Mouse (Mus musculus) NIH3T3 (cell line): ENCODE measurements around the gene 1700123O20Rik.
A peak's percentile ranks its signal among the peaks of the same experiment; 100 is the strongest.

Source experiments
- DNase-seq: peaks from one replicate; pipeline ENCODE4 v3.0.0-alpha.2; 2012; ENCODE audit warnings: low read depth

Gene 1700123O20Rik

GRCm38 (mm10) chr14:54678657-54679304, 7.2 kb upstream of the 1700123O20Rik start:
- no peak for DNase-seq

GRCm38 (mm10) chr14:54682396-54682795, 3.6 kb upstream of the 1700123O20Rik start:
- no peak for DNase-seq

GRCm38 (mm10) chr14:54685471-54685870, 545 bp upstream of the 1700123O20Rik start:
- no peak for DNase-seq

- DNase-seq: peak; percentile 98
Observed at GRCm38 (mm10) chr14:54686522-54687143, 617 bp downstream of the 1700123O20Rik start, which contains the start of gene Acin1. Acin1 (minus strand) TSS chr14:54686931.

GRCm38 (mm10) chr14:54687251-54687650, 1.2 kb downstream of the 1700123O20Rik start:
- peak; percentile 17 for DNase-seq

- no peak for DNase-seq
Observed at GRCm38 (mm10) chr14:54695042-54695441, 9.0 kb downstream of the 1700123O20Rik start.

- DNase-seq: no peak
Observed at GRCm38 (mm10) chr14:54696752-54697151, 10.7 kb downstream of the 1700123O20Rik start.

GRCm38 (mm10) chr14:54698733-54699132, 12.7 kb downstream of the 1700123O20Rik start, which contains the start of gene Gm29776:
Gm29776 (minus strand) TSS chr14:54698833.
- no peak for DNase-seq

GRCm38 (mm10) chr14:54699586-54699985, 13.6 kb downstream of the 1700123O20Rik start:
- DNase-seq: no peak

- DNase-seq: peak; percentile 80
Observed at GRCm38 (mm10) chr14:54701298-54701697, 15.3 kb downstream of the 1700123O20Rik start.

- DNase-seq: no peak
Observed at GRCm38 (mm10) chr14:54703207-54703606, 17.2 kb downstream of the 1700123O20Rik start.

- no peak for DNase-seq
Observed at GRCm38 (mm10) chr14:54705844-54706243, 19.8 kb downstream of the 1700123O20Rik start.

GRCm38 (mm10) chr14:54706589-54707320, 20.7 kb downstream of the 1700123O20Rik start:
- no peak for DNase-seq

- DNase-seq: no peak
Observed at GRCm38 (mm10) chr14:54709054-54709453, 23.0 kb downstream of the 1700123O20Rik start.

GRCm38 (mm10) chr14:54712074-54712473, 26.1 kb downstream of the 1700123O20Rik start, which contains the start of gene Cebpe:
Cebpe (minus strand) TSS chr14:54712174.
- no peak for DNase-seq

GRCm38 (mm10) chr14:54712861-54713260, 26.8 kb downstream of the 1700123O20Rik start:
- DNase-seq: no peak

GRCm38 (mm10) chr14:54714121-54714520, 28.1 kb downstream of the 1700123O20Rik start:
- peak; percentile 86 for DNase-seq

GRCm38 (mm10) chr14:54714617-54715081, 28.6 kb downstream of the 1700123O20Rik start:
- DNase-seq: no peak

- DNase-seq: no peak
Observed at GRCm38 (mm10) chr14:54715402-54715801, 29.4 kb downstream of the 1700123O20Rik start.

- no peak for DNase-seq
Observed at GRCm38 (mm10) chr14:54720041-54720440, 34.0 kb downstream of the 1700123O20Rik start.

- DNase-seq: no peak
Observed at GRCm38 (mm10) chr14:54720654-54721350, 34.8 kb downstream of the 1700123O20Rik start.

- no peak for DNase-seq
Observed at GRCm38 (mm10) chr14:54721711-54722110, 35.7 kb downstream of the 1700123O20Rik start.
